Mouse (Mus musculus) brain, embryonic 14.5 days (tissue): ENCODE results near the gene Slc39a3.

ENCODE experiments used
- CTCF ChIP-seq: fragments of 200-500 bp; IDR thresholded peaks from 2 replicates; pipeline ENCODE4 v1.5.1; 2012; ENCODE audit warnings: inconsistent platforms, mild to moderate bottlenecking, moderate library complexity, borderline replicate concordance; ENCODE audit not compliant: insufficient read depth, insufficient read length; ENCODE audit errors: extremely low read depth
- POLR2A ChIP-seq: fragments of 200-500 bp; IDR thresholded peaks from 2 replicates; pipeline ENCODE4 v1.6.1; 2012; ENCODE audit warnings: mild to moderate bottlenecking, inconsistent platforms, borderline replicate concordance; ENCODE audit not compliant: poor library complexity, insufficient read depth, insufficient read length, severe bottlenecking; ENCODE audit errors: extremely low read depth

- TF ChIP-seq POLR2A: no peak
- TF ChIP-seq CTCF: no peak
These were observed 18.9 kb downstream of the Slc39a3 start for GRCm38 (mm10) chr10:81018326-81018725.
